Mouse (Mus musculus): ENCODE data around the gene Kcnh2.

GRCm38 (mm10) chr5:24399686-24400085, 48.3 kb upstream of the Kcnh2 start:
- TF ChIP-seq POLR2A (IDR thresholded peaks at IDR 0.05; ENCODE audit: insufficient read depth, low read depth, low read length) (no peak), CTCF (IDR thresholded peaks at IDR 0.05) (no peak)
